Mouse (Mus musculus) forebrain, embryonic 15.5 days (tissue): ENCODE measurements around the gene Nmur1. TPM values are rescaled to one million over a fixed set of nuclear protein-coding genes. Genes with fewer than 3 reads are reported as not detected.

Source experiments
- ATAC-seq: fragments of 200-750 bp; cut with Nextera tagmentation; replicated peaks from 2 replicates; pipeline ENCODE4 v1.8.0; 2017; ENCODE audit warnings: mild to moderate bottlenecking, moderate TSS enrichment, moderate library complexity
- H3K27ac ChIP-seq: fragments of 300-500 bp; sonication (generic); replicated peaks from 2 replicates; pipeline ENCODE4 v1.5.1; 2015; ENCODE audit warnings: mild to moderate bottlenecking, inconsistent platforms
- H3K27me3 ChIP-seq: fragments of 300-500 bp; sonication (generic); 2 replicates; pipeline ENCODE4 v1.6.1; 2015; ENCODE audit warnings: inconsistent platforms
- H3K36me3 ChIP-seq: fragments of 300-500 bp; sonication (generic); 2 replicates; pipeline ENCODE4 v1.6.1; 2015; ENCODE audit warnings: mild to moderate bottlenecking, inconsistent platforms
- H3K4me1 ChIP-seq: fragments of 300-500 bp; sonication (generic); 2 replicates; pipeline ENCODE4 v1.6.1; 2015; ENCODE audit warnings: inconsistent platforms
- H3K4me2 ChIP-seq: fragments of 300-500 bp; sonication (generic); replicated peaks from 2 replicates; pipeline ENCODE4 v1.6.1; 2015; ENCODE audit warnings: mild to moderate bottlenecking, inconsistent platforms
- H3K4me3 ChIP-seq: fragments of 300-500 bp; sonication (generic); 2 replicates; pipeline ENCODE4 v1.5.1; 2015; ENCODE audit warnings: mild to moderate bottlenecking, inconsistent platforms
- H3K9ac ChIP-seq: fragments of 300-500 bp; sonication (generic); replicated peaks from 2 replicates; pipeline ENCODE4 v1.6.1; 2015; ENCODE audit warnings: mild to moderate bottlenecking, inconsistent platforms
- H3K9me3 ChIP-seq: fragments of 300-500 bp; sonication (generic); 2 replicates; pipeline ENCODE4 v1.6.1; 2016; ENCODE audit warnings: inconsistent platforms
- WGBS: fragments of 180-500 bp; shearing (Covaris S2); methylation state at CpG from one replicate; pipeline ENCODE4 v1.1.7; 2015; ENCODE audit warnings: mixed read lengths; 5-methylcytosine and 5-hydroxymethylcytosine counted together
- polyA plus RNA-seq: library from polyadenylated mRNA; unstranded; fragments of >200 nt; fragmentation: Nextera tagmentation; extraction: Ambion mirVana; gene quantifications from 2 replicates; pipeline ENCODE4 v1.2.1, GENCODE M21; 2015

Gene Nmur1
- polyA plus RNA-seq, 1 experiment from 2014 or later = 0.18 TPM

DNA sequence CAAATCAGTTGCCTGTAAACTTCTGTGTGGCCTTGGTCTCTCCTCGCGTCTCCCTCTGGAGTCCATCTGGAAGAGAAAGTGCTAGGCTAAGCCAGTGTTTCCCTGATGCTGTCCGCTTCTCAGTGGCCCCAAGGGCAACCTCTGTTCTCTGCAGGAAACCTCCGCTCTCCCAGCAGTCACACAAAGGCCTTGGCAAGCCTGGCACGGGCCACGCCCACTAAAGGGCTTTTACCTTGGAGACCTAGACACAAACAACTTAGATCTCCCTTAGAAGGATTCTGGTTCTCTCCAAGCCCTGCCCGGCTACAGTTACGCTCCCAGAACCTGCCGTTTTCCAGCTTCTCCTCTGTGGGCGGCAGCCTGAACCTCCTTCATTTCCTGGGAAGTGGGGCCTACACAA is 5.0 kb downstream of the Nmur1 start:
- WGBS = 17% methylated on average over 10 of the region's 10 CpGs
- no peak for ATAC-seq
- H3K9me3 ChIP-seq = no peaks in the 10 kb centered on the region
- no peak overlapping the region for H3K27ac ChIP-seq
- H3K9ac ChIP-seq = no peak overlapping the region
- no peak overlapping the region for H3K4me2 ChIP-seq
- no peak overlapping the region for H3K4me3 ChIP-seq
- H3K27me3 ChIP-seq = no peaks in the 10 kb centered on the region
- peaks cover 13% of the 10 kb centered on the region for H3K4me1 ChIP-seq
- no peaks in the 10 kb centered on the region for H3K36me3 ChIP-seq

GRCm38 (mm10) chr1:86416321-86416720 is 9.7 kb downstream of the Nmur1 start:
- Histone ChIP-seq H3K9ac (no peak overlapping the region), H3K36me3 (no peaks in the 10 kb centered on the region), H3K27me3 (no peaks in the 10 kb centered on the region), H3K4me2 (no peak overlapping the region), H3K4me3 (no peak overlapping the region), H3K9me3 (no peaks in the 10 kb centered on the region), H3K4me1 (peaks cover 5% of the 10 kb centered on the region), H3K27ac (no peak overlapping the region)
- 61% methylated on average over 6 of the region's 6 CpGs for WGBS
- 0 out of 2 replicates have a peak, but pooled peaks have one; percentile 4 for ATAC-seq

- Histone ChIP-seq H3K36me3 (no peaks in the 10 kb centered on the region), H3K27ac (no peak overlapping the region), H3K9me3 (no peaks in the 10 kb centered on the region), H3K4me2 (no peak overlapping the region), H3K4me1 (no peaks in the 10 kb centered on the region), H3K4me3 (no peak overlapping the region), H3K27me3 (no peaks in the 10 kb centered on the region), H3K9ac (no peak overlapping the region)
- WGBS = 73% methylated on average over 7 of the region's 7 CpGs
- ATAC-seq = 0 out of 2 replicates have a peak, but pooled peaks have one; percentile 16
These were observed 10.3 kb downstream of the Nmur1 start for GRCm38 (mm10) chr1:86415612-86416184.

- Histone ChIP-seq H3K27ac (no peak overlapping the region), H3K4me1 (no peaks in the 10 kb centered on the region), H3K4me2 (no peak overlapping the region), H3K9ac (no peak overlapping the region), H3K36me3 (no peaks in the 10 kb centered on the region), H3K9me3 (no peaks in the 10 kb centered on the region), H3K4me3 (no peak overlapping the region), H3K27me3 (no peaks in the 10 kb centered on the region)
- no peak for ATAC-seq
- 69% methylated on average over 2 of the region's 2 CpGs for WGBS
These were observed 10.9 kb downstream of the Nmur1 start for GRCm38 (mm10) chr1:86415144-86415543.

GRCm38 (mm10) chr1:86414715-86415114 is 11.3 kb downstream of the Nmur1 start:
- H3K36me3 ChIP-seq = no peaks in the 10 kb centered on the region
- H3K27me3 ChIP-seq = no peaks in the 10 kb centered on the region
- H3K4me1 ChIP-seq = no peaks in the 10 kb centered on the region
- no peak overlapping the region for H3K4me2 ChIP-seq
- H3K9me3 ChIP-seq = no peaks in the 10 kb centered on the region
- no peak overlapping the region for H3K4me3 ChIP-seq
- no peak for ATAC-seq
- no peak overlapping the region for H3K9ac ChIP-seq
- WGBS = 87% methylated on average over 5 of the region's 5 CpGs
- no peak overlapping the region for H3K27ac ChIP-seq

- Histone ChIP-seq H3K9ac (no peak overlapping the region), H3K4me1 (no peaks in the 10 kb centered on the region), H3K4me3 (no peak overlapping the region), H3K9me3 (no peaks in the 10 kb centered on the region), H3K4me2 (no peak overlapping the region), H3K27ac (no peak overlapping the region), H3K27me3 (no peaks in the 10 kb centered on the region), H3K36me3 (no peaks in the 10 kb centered on the region)
- 91% methylated on average over 2 of the region's 2 CpGs for WGBS
- no peak for ATAC-seq
These were observed 16.6 kb downstream of the Nmur1 start for GRCm38 (mm10) chr1:86409476-86409875.

DNA sequence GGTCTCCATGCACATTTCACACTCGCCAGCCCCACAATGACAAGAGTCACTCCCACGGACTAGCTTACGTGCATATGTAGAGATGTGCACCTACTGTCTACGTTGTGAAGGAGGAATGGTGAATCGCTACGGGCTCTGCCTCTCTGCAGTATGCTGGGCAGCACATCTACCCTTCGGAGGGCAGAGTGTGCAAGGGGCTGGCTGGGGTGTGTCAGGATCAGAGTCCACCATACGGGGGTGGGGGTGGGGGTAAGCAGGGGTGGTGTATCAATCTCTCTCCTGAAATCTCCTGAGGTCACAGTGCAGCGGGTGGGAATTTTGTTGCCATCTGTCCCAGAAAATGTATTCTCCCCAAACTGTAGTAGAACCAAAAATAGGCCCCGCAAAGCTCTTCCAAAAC is 17.5 kb downstream of the Nmur1 start:
- 87% methylated on average over 10 of the region's 10 CpGs for WGBS
- H3K9ac ChIP-seq = no peak overlapping the region
- ATAC-seq = no peak
- H3K36me3 ChIP-seq = no peaks in the 10 kb centered on the region
- H3K27ac ChIP-seq = no peak overlapping the region
- no peaks in the 10 kb centered on the region for H3K9me3 ChIP-seq
- no peak overlapping the region for H3K4me3 ChIP-seq
- H3K27me3 ChIP-seq = no peaks in the 10 kb centered on the region
- H3K4me2 ChIP-seq = no peak overlapping the region
- H3K4me1 ChIP-seq = no peaks in the 10 kb centered on the region

DNA sequence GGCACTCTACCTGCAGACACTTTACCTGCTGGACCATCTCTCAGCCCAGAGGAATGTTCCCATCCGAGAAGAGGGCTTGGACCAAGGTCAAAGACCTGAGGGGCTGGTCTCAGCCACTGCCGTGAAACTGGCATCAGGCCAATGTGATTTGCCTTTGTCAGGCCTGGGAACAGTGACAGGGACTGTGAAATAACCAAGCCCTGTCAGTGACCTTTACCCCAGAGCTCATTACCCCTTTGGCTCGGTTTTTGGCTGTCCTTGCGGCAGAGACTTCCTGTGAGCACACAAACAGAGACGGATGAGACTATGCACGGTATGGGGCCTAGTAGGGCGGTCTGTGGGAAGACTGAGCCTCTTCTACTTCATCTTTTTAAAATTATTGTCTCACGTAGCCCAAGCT is 19.1 kb downstream of the Nmur1 start:
- WGBS = 72% methylated on average over 8 of the region's 8 CpGs
- ATAC-seq = no peak
- Histone ChIP-seq H3K27ac (no peak overlapping the region), H3K4me3 (no peak overlapping the region), H3K36me3 (no peaks in the 10 kb centered on the region), H3K27me3 (no peaks in the 10 kb centered on the region), H3K4me1 (no peaks in the 10 kb centered on the region), H3K9me3 (no peaks in the 10 kb centered on the region), H3K4me2 (no peak overlapping the region), H3K9ac (no peak overlapping the region)

GRCm38 (mm10) chr1:86406313-86406712 is 19.7 kb downstream of the Nmur1 start:
- no peaks in the 10 kb centered on the region for H3K36me3 ChIP-seq
- no peak overlapping the region for H3K4me2 ChIP-seq
- H3K4me3 ChIP-seq = no peak overlapping the region
- no peaks in the 10 kb centered on the region for H3K27me3 ChIP-seq
- no peaks in the 10 kb centered on the region for H3K9me3 ChIP-seq
- H3K27ac ChIP-seq = no peak overlapping the region
- WGBS = 83% methylated on average over 4 of the region's 4 CpGs
- H3K4me1 ChIP-seq = no peaks in the 10 kb centered on the region
- no peak for ATAC-seq
- H3K9ac ChIP-seq = no peak overlapping the region

DNA sequence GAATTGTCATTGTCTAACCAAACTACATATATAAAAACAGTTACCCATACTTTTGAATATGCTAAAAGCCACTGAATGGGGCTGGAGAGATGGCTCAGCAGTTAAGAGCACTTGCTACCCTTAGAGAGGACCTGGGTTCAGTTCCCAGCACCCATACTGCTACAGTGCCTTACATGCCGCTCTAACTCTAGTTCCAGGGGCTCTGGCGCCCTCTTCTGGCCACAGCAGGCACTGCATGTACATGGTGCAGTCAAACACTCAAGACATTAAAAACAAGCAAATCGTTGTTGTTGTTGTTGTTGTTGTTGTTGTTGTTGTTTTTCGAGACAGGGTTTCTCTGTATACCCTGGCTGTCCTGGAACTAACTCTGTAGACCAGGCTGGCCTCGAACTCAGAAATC is 21.2 kb downstream of the Nmur1 start:
- H3K4me3 ChIP-seq = no peak overlapping the region
- H3K4me2 ChIP-seq = no peak overlapping the region
- ATAC-seq = no peak
- no peaks in the 10 kb centered on the region for H3K27me3 ChIP-seq
- H3K9ac ChIP-seq = no peak overlapping the region
- H3K9me3 ChIP-seq = no peaks in the 10 kb centered on the region
- no peaks in the 10 kb centered on the region for H3K36me3 ChIP-seq
- no peaks in the 10 kb centered on the region for H3K4me1 ChIP-seq
- H3K27ac ChIP-seq = no peak overlapping the region
- WGBS = 62% methylated on average over 5 of the region's 5 CpGs

GRCm38 (mm10) chr1:86400096-86400754 is 25.8 kb downstream of the Nmur1 start:
- Histone ChIP-seq H3K4me2 (no peak overlapping the region), H3K27ac (no peak overlapping the region), H3K9ac (no peak overlapping the region), H3K9me3 (no peaks in the 10 kb centered on the region), H3K27me3 (no peaks in the 10 kb centered on the region), H3K36me3 (no peaks in the 10 kb centered on the region), H3K4me1 (no peaks in the 10 kb centered on the region), H3K4me3 (no peak overlapping the region)
- WGBS = 85% methylated on average over 8 of the region's 8 CpGs
- no peak for ATAC-seq

DNA sequence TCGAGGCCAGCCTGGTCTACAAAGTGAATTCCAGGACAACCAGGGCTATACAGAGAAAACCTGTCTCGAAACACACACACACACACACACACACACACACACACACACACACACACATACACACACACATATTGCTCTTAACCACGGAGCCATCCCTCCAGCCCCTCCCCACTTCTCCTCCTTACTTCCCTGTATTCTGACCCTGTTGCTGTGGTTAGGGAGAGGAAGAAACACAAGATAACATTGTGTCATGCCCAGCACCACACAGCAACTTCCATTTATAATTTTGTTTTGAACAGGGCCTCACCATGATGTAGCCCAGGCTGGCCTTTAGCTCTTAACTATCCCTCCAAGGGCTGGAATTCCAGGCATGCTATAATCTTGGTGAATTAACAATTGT is 26.7 kb downstream of the Nmur1 start:
- no peak for ATAC-seq
- H3K27me3 ChIP-seq = no peaks in the 10 kb centered on the region
- H3K4me3 ChIP-seq = no peak overlapping the region
- 92% methylated on average over 3 of the region's 3 CpGs for WGBS
- no peaks in the 10 kb centered on the region for H3K9me3 ChIP-seq
- no peak overlapping the region for H3K27ac ChIP-seq
- H3K4me2 ChIP-seq = no peak overlapping the region
- no peak overlapping the region for H3K9ac ChIP-seq
- no peaks in the 10 kb centered on the region for H3K36me3 ChIP-seq
- no peaks in the 10 kb centered on the region for H3K4me1 ChIP-seq

DNA sequence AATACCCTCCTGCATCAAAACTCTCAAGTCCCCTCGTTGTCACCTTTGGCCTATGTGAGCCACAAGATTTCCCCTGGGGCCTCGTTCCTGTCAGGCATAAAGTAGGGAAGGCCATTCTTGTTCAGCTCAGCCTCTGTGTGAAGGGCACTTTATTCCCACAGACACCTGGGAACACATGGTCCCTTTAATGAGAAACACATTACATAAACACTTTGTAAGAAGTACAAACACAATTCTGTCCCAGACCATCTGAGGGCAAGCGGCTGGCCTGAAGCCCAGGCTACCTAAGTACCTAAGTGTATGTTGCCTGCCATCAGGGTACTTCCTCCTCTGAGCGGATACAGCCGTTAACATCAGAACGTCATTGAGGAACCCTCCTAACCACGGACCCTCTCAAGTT is 27.8 kb downstream of the Nmur1 start:
- H3K9ac ChIP-seq = no peak overlapping the region
- no peak for ATAC-seq
- H3K36me3 ChIP-seq = no peaks in the 10 kb centered on the region
- H3K4me1 ChIP-seq = no peaks in the 10 kb centered on the region
- WGBS = 73% methylated on average over 7 of the region's 7 CpGs
- no peaks in the 10 kb centered on the region for H3K9me3 ChIP-seq
- no peak overlapping the region for H3K4me3 ChIP-seq
- H3K27me3 ChIP-seq = no peaks in the 10 kb centered on the region
- no peak overlapping the region for H3K27ac ChIP-seq
- H3K4me2 ChIP-seq = no peak overlapping the region
